Mouse (Mus musculus) adrenal gland (tissue): ENCODE measurements at regions not wholly inside any gene's neighbourhood (a gene's known extent, or its start where the extent isn't known, plus 50 kb on each side); places are given as distances from the start of the nearest gene placed in this dataset.

Experiments used
- intact Hi-C: fragments of 180-260 bp; cut with DNase I; formaldehyde crosslinking; loops from one replicate; pipeline ENCODE4 v1.15.1; 2025

DNA sequence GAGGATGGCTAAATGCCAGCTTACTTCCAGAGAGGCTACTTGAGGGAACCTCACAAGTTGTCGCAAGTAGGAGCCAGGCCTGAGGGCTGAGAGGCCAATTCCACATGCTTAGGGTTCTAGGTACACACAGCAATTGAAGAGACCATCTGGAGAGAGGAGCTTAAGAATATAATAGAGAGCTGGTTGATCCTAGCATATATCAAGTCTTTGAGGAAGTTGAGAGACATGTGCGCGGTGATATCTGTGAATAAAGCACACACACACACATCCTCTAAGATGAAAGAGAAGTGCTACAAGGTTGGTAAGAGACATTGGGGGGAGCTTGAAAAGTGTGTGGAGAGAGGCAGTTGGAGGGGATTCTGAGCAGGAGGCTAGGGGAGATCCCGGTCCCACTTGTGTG, 189.5 kb downstream of the Zfp462 start:
- intact Hi-C loops = no loop called here

DNA sequence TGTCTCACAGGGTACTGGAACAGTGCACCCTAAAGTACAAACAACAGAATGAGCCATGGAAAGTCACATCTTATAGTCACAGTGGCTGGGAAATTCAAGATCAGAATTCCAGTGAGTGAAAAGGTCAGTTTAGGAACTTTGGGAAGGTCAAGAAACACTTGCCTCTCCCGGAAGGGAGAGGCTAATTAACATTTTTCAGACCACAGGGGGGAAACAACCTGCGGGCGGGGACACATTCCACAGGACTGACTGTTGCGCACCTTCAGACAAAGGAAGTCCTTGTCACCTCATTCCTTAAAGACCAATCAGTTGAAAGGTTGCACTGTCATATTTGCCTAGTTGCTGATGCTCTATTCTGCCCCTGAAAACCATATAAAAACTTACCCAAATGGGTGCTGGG, 189.9 kb downstream of the Zfp462 start:
- intact Hi-C loops = no loop called here

DNA sequence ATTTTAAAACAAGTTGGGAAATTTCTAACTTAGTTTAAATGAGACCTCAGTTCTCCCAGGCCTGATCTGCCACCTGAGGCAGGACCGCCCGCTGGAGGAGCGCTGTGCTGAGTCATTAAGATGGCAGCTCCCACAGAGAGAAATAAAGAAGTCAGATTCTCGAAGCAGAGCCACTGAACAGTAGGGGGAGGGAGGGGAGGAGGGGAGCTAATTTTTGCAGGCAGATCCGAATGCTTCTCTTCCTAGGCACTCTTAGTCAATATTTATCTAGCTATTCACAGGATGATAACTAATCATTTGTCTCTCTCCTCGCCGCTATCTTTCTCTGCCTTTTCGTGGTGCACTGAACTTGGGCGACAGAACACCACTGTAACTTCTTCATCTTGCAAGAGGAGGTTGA, 191.4 kb downstream of the Zfp462 start:
- intact Hi-C loops = no loop called here

DNA sequence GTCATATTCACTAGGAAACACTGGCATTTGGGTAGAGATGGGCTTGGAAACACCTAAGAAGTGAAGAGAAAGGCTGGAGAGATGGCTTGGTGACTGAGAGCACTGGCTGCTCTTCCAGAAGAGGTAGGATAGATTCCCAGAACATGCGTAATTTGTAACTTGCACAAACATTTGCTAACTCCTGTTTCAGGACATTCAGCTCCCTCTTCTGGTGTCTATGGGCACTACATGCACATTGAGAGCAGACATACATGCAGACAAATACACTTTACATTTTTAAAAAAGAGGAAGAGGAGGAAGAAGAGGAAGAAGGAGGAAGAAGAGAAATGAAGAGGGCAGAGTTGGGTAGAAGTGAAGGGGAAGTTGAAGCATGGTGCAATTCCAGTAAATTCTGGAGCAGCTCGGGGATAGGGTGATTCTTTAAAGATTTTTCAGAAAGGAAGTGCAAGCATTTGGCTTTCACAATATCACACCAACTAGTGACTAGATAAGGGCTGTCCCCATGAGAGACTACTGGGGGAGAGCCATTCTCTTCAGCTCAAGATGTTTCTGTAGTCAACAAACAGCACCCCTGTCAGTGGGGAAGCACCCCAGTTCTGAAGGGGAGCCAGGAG, 193.0 kb downstream of the Zfp462 start:
- intact Hi-C loops = no loop called here

DNA sequence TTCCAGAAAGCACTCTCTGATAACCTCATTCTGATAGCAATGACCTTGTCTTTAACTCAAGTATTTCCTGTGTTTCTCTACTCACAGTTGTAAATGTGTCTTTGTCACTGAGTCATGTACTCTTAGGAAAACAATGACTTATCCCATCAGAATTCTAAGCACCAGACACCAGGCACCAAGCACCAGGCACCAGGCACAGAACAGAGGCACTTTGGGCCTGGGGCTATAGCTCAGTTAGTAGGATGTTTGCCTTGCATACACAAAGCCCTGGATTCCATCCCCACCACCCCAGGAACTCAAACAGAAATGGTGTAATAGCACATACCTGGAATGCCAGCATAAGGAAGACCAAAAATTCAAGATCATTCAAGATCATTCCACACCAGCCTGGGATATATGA, 196.5 kb downstream of the Zfp462 start:
- intact Hi-C loops = no loop called here

DNA sequence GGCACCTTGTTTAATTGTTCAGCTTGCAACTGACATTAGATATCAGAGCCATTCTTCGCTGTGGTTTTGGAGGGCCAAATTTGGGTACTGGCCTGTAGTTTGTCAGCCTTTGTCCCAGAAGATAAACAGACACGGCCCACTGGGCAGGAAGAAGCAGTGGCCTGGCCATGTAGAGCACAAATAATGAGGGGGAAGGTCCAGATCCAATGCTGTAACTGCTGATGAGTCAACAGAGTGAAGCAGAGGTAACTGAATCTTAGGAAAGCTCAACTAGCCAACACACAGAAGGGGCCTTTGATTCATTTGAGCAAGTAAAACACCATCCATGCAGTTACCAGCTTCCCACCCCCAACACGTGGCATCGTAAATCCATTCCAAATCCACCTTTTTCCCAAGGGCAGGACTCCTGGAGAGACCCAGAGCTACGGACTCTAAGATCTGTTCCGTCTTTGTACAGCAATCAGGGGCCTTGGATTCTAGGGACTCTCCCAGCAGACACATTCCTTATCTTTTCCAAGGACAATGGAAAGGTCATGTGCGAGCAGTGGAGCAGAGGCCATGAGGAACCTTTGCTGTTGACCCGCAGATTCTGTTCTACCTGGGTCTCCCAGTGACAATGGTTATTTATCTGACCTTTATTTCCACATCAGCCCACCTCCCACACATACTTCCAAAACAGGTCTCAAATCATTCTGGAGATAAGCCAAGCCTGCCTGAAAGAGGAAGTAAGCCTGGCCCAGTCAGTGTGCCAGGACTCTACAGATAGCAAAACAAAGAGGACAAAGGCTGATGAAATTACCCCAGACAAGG, 197.3 kb downstream of the Zfp462 start:
- intact Hi-C loops = no loop called here

DNA sequence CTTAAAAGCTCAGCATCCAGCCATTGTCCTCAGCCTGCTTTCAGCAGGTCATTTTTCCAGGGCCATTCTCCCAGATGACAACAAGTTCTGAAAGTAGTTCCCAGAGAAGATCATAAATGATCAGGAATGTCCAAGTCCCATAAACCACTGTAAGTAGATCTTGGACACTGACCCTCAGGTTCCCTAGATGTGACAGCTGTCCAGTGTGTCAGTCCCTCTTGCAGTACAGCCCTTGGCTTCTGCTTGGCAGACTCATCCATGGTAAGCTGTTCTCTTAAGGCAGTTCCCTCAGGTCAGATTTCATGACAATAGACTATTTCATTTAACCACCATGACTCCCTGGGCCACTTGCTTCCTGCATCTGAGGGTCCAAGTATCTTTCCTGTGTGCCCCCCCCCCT, 198.6 kb downstream of the Zfp462 start:
- intact Hi-C loops = no loop called here

DNA sequence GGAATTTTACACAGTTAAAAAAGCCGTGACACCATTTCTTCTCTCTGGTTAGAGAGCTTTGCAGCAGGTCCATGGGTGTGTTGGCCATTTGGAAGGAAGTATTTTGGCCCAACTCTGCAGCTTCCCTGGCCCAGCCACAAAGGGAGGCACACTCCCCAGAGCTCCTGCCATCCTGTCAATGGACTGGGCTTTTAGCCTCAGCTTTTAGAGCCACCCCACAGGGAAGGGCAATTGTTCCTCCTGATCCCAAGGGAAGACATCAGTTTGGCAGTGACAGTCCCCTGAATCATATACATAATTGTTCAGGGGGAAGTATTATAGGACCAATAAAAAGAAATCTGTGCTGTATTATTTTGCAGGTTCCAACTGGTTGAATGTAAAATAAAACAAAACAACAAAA, 200.1 kb downstream of the Zfp462 start:
- intact Hi-C loops = no loop called here

DNA sequence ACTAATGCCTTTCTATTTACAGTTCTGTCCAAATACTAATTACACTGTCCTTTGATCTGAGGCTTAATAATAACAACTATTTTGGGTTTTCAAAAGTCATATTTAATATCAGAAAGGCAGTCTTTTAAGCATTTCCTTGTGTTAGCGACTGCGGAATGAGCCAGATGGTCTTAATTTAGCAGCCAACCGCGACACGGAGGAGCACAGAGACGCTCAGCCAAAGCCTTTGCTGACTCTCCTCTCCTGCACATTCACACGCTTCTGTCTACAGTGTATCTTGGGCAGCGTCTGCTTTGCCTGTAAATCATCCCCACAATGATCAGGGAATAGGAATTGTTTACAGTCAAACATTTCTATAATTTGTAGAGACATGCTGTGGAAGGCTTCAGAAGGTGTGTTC, 201.1 kb downstream of the Zfp462 start:
- intact Hi-C loops = no loop called here

DNA sequence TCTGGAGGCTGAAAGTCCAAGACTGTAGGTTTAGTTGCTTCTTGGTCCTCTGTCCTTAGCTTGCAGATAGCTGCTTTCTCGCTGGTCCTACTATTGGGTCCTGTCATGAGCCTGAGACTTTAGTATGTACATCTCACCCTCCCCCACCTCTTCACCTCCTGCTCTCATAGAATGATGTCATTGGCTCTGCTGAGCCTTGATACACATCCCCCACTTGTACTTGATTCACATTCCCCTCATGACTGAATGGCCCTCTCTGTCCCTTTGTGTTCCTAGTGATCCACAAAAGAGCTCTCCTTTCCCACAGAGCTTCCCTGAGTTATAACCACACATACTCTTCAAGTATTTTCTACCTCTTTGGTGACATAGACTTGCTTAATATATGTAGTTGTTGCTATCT, 201.5 kb upstream of the Rad23b start:
- intact Hi-C loops = no loop called here

DNA sequence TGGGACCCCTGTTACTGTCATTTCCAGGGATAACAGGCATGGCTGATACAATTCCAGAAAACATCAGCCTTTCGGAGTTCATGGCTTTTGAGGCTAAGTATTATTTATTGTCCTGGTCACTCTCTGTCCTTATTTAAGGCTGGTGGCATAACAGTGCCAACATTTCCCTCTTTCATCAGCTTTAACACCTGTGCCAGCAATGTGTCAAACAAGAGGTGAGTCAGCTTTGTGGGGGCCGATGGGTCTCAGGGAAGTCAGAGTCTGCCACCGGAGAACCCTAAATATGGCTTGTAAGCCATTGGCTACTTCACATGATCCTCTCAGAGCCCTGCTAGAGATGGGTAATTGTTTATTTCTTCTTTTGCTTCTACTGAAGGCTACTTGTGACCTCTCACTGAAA, 195.3 kb upstream of the Rad23b start:
- intact Hi-C loops = no loop called here

DNA sequence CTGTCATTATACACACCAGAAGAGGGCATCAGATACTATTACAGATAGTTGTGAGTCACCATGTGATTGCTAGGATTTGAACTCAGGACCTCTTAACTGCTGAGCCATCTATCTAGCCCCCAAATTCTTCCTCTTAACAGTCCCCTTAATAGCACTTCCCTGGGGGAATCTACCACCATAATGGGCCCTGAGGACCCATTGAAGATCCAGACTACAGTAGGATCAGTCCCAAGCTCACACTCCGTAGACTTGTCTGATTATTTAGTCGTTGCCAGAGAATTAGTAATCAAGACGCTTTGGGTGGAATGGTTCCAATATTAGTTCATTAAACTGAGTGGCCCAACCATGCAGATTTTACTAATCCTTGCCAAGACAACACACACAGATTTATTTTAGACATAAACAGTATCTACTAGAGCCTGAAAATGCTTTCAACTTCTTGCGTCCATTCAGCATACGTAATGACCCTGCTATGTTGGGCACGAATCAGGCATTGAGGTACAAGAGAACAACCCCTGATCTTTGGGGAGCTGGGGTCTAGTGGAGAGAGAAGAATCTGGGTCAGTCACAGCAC, 191.6 kb upstream of the Rad23b start:
- intact Hi-C loops = no loop called here

DNA sequence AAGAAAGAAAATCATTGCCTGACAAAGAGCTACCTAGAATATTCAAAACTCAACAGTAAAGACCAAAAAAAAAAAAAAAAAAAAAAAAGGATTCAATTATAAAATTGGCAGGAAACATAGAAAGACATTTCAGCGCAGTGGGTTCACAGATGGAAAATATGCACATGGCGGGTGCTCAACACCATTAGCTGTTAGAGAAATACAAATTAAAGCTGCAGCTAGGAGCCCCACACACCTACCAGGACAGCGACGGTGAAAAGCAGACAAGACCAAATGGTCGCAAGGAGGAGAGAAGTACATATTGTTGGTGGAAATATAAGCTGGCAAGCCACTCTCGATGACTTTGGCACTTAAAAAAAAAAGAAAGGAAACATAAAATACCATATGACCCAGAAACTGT, 183.6 kb upstream of the Rad23b start:
- intact Hi-C loops = no loop called here

DNA sequence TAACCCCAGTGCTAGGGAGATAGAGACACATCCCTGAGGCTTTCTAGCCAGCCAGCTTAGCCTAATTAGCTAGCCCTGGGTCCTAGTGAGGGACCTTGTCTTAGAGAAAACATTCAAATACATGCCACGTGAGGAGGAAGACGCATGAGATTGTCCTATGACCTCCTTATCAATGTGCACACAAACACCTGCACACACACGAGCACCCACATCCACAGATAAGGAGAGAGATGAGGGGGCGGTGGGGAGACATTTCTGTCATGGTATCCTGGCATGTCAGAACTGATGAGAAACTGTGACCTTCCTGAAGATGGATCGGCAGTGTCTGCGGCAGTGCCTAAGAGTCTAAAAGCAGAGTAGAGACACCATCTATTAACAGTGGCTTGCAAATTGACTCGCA, 180.8 kb upstream of the Rad23b start:
- intact Hi-C loops = no loop called here

DNA sequence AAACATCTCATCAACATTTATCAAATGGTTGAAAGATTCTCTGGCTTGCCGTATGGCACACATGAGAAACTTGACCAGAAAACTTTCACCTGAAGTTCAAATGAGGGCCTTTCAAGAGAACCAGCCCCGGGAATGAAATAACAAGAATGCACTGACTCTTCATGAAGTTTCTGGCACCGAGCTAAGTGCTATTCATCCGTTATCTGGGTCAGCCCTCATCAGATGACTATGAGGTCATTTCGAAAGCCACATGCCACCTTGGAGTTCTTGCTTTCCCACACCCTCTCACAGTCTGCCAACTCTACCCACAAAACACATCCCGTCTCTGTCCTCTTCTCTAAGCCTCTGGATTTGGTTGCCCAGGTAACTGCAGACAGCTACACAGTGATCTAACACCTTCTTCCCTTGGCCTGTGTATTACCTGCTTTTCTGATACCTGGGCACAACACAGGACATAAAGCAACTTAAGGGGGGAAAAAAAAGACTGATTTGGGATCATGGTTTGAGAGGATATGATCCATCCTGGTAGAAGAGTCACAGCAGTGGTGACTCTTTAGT, 177.4 kb upstream of the Rad23b start:
- intact Hi-C loops = no loop called here

DNA sequence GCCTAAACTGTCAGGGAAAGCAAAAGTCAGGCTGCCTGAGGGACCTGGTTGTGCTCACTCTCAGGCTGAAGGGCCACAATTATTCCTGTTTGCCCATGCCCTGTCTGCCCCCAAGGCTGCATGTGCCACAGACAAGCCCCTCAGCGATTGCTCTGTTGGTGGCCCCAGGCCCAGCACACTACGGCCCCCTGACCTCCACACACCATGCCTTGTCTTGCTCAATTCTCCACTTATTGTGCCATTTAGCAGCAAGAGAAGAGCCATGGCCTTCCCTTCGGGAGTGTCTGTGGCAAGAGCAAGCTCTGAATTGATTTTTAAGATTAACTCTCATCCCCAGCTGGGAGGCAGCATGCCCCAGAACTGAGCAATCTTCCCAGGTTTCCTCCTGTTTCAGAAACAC, 173.8 kb upstream of the Rad23b start:
- intact Hi-C loops = no loop called here

DNA sequence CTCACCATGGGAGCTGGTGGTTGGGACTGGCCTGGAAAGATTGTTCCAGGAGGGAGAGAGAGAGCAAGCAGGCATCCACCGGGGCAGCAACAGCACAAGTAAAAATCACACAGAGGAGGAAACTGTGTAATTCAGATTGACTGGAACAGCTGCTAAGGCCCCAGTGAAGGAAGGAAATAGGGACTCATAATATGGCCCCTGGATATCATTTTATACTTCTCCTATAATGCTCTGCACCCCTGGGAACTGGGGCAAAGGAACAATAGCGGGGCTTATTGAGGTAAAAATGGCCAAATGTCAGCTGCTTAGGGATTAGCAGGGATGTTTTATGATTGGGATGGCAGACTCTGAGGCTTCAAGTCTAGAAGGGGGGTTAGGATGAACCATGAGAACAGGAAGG, 170.4 kb upstream of the Rad23b start:
- intact Hi-C loops = no loop called here

DNA sequence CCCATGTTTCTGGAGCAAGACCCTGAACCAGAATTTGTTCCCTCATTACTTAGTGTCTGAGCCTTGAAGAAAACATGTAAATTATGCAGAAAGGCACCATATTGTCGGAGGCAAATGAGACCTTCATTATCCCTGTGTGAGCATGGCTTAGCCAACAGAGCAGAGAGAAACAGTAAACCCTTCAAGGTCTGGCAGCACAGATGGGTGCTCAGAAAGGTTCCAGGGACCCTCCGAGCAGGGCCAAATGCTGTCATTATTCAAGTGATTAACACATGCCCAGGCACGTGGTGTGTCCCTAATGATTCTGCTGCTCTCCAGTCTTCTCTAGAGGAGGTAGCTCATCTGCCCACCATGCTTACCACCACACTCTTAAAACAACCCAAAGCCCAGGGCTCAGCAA, 166.3 kb upstream of the Rad23b start:
- intact Hi-C loops = no loop called here

DNA sequence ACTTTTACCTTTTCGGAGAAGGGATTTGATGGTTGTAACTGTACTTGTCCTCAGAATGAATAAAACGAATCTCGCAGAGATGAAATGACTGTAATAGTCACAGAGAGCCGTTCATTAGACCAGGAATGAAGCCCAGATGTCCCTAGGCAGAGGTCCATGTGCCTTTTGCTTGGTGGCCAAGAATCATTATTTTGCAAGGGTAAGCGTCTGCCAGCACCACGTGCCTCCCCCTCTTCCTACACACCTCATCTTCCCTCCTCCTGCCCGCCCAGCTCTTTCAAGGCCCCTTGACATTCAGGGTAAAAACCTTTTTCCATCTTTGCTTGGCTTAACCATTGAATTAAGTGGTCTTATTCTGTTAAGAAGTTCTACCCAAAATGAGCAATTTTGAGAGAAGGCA, 161.1 kb upstream of the Rad23b start:
- intact Hi-C loops = no loop called here

DNA sequence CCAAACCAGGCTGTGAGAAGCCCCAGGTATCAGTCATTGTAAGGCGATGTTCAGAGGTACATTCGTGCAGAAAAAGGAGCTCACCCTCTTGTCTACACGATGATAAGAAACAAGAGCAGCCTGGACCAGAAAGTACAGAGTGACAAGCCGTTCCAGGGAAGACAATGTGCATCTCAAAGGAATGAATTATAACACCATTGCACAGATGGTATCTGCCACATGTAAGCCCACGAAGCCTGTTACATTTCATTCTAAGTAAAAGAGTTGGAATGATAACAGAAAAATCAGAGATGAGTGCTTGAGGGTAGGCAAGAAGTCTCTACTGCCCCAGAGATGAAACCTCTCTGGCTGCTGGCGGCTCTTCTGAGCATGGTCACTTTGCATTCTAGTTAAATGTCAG, 159.3 kb upstream of the Rad23b start:
- intact Hi-C loops = no loop called here

DNA sequence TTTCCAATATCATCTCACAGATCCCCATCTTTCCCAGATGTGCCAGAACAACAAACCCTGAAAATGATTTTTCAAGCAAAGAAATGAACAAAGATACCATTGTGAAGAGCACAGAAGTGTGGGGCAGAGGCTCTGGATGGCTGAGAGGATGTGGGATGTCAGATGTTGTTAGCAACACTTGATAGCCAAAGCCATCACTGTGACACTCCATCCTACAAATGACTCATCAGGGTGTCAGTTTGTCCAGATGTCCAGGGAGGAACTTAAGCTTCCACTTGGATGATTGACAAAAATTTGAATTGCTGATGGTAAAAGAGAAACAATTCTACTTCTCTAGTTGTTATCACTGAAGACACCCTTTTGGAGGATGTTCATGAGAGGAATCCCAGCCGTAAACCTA, 155.8 kb upstream of the Rad23b start:
- intact Hi-C loops = no loop called here

DNA sequence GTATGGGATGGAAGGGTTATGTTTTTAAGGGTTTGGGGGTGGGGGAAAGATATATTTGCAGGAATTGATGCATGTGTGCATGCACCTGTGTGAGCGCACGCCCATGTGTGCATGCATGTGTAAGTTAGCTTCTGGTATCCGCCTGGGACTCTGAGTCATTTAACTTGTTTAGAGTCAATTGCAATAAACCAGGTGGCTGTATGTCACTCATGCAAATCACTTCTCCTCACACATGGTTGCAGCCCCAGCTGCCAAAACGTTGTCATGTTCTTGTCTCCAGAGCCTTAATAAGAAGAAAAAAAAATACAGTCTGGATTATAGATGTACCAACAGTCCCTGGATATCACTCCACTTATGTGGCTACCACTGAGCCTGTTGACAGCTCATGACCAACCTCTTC, 155.3 kb upstream of the Rad23b start:
- intact Hi-C loops = no loop called here
